Mouse (Mus musculus) heart, postnatal 0 days (tissue): ENCODE results near the gene Rpusd2.

Experiments
- CTCF ChIP-seq: IDR thresholded peaks from 2 replicates; pipeline ENCODE4 v1.5.1; 2016; ENCODE audit warnings: antibody characterized with exemption, control low read depth, low read depth
- EP300 ChIP-seq: IDR thresholded peaks from 2 replicates; pipeline ENCODE4 v1.6.1; 2016; ENCODE audit warnings: antibody characterized with exemption, low read depth

GRCm38 (mm10) chr2:119060139-119060538 is 25.5 kb downstream of the Rpusd2 start:
- TF ChIP-seq CTCF (no peak), EP300 (no peak)
